Mouse (Mus musculus) C2C12 (cell line): Measurements from ENCODE around the gene Gucy2g. TPM values are rescaled to one million over a fixed set of nuclear protein-coding genes. Genes with fewer than 3 reads are reported as not detected.

Experiments used
- H3K27me3 ChIP-seq: one replicate; pipeline ENCODE4 v1.6.1; 2011; ENCODE audit not compliant: control insufficient read depth, insufficient read depth, insufficient read length
- H3K36me3 ChIP-seq: one replicate; pipeline ENCODE4 v1.6.1; 2011; ENCODE audit not compliant: control insufficient read depth, insufficient read depth
- H3K4me3 ChIP-seq: one replicate; pipeline ENCODE4 v1.5.1; 2011; ENCODE audit warnings: mild to moderate bottlenecking, control low read depth; ENCODE audit not compliant: poor library complexity, insufficient read depth, severe bottlenecking
- H3K79me2 ChIP-seq: one replicate; pipeline ENCODE4 v1.6.1; 2011; ENCODE audit not compliant: control insufficient read depth, insufficient read depth
- H3K79me3 ChIP-seq: one replicate; pipeline ENCODE4 v1.6.1; 2011; ENCODE audit warnings: low read depth, control low read depth
- H3ac ChIP-seq: one replicate; pipeline ENCODE3; 2011; ENCODE audit warnings: low read depth; ENCODE audit not compliant: control insufficient read depth, insufficient read length
- CEBPB ChIP-seq: IDR thresholded peaks from one replicate; pipeline ENCODE4 v1.6.1; 2011; ENCODE audit warnings: low read depth, mild to moderate bottlenecking, control low read depth, moderate library complexity
- CTCF ChIP-seq: IDR thresholded peaks from one replicate; pipeline ENCODE4 v1.5.1; 2011; ENCODE audit not compliant: control insufficient read depth, insufficient read depth, insufficient read length
- FOSL1 ChIP-seq: IDR thresholded peaks from one replicate; pipeline ENCODE4 v1.8.0; 2011; ENCODE audit warnings: mild to moderate bottlenecking, low read length; ENCODE audit not compliant: poor library complexity, insufficient read depth, severe bottlenecking
- MAX ChIP-seq: IDR thresholded peaks from one replicate; pipeline ENCODE4 v1.6.1; 2011; ENCODE audit warnings: mild to moderate bottlenecking, control low read depth
- MYOD1 ChIP-seq: IDR thresholded peaks from one replicate; pipeline ENCODE4 v1.6.1; 2011; ENCODE audit warnings: low read depth; ENCODE audit not compliant: control insufficient read depth, insufficient read length
- MYOG ChIP-seq: IDR thresholded peaks from one replicate; pipeline ENCODE4 v1.6.1; 2011; ENCODE audit not compliant: control insufficient read depth, insufficient read length; ENCODE audit errors: extremely low read depth
- USF1 ChIP-seq: IDR thresholded peaks from one replicate; pipeline ENCODE4 v1.6.1; 2011; ENCODE audit warnings: low read depth, mild to moderate bottlenecking, control low read depth, moderate library complexity
- polyA plus RNA-seq: library from polyadenylated mRNA; unstranded; fragments of >200 nt; fragmentation: generic; extraction: Trizol; gene quantifications from one replicate; pipeline ENCODE4 v1.2.1, GENCODE M21; 2012; ENCODE audit warnings: missing spikeins

The Gucy2g gene
- polyA plus RNA-seq, 1 experiment: 0.02 TPM

GRCm38 (mm10) chr19:55253239-55253569, 12.2 kb upstream of the Gucy2g start:
- peak overlapping the region; percentile 49 for H3K4me3 ChIP-seq
- peaks cover 42% of the 10 kb centered on the region for H3K79me2 ChIP-seq
- H3ac ChIP-seq: peak overlapping the region; percentile 97
- H3K36me3 ChIP-seq: no peaks in the 10 kb centered on the region
- TF ChIP-seq FOSL1 (no peak), MYOD1 (no peak)
- peaks cover 17% of the 10 kb centered on the region for H3K79me3 ChIP-seq
- no peaks in the 10 kb centered on the region for H3K27me3 ChIP-seq

GRCm38 (mm10) chr19:55251383-55252124, 10.5 kb upstream of the Gucy2g start, which contains the start of gene Acsl5:
Acsl5 (plus strand) TSS chr19:55251938.
- H3K79me3 ChIP-seq: peaks cover 9% of the 10 kb centered on the region
- no peak for TF ChIP-seq MYOD1
- no peak for TF ChIP-seq USF1
- TF ChIP-seq FOSL1: no peak
- no peak for TF ChIP-seq MAX
- TF ChIP-seq MYOG: no peak
- no peak for TF ChIP-seq CTCF
- TF ChIP-seq CEBPB: no peak
- no peak within 1 kb of the TSS for H3K4me3 ChIP-seq
- peaks cover 27% of the 10 kb centered on the region for H3K79me2 ChIP-seq
- no peak within 1 kb of the TSS for H3ac ChIP-seq
- H3K27me3 ChIP-seq: no peaks in the 10 kb centered on the region
- no peaks in the 10 kb centered on the region for H3K36me3 ChIP-seq

DNA sequence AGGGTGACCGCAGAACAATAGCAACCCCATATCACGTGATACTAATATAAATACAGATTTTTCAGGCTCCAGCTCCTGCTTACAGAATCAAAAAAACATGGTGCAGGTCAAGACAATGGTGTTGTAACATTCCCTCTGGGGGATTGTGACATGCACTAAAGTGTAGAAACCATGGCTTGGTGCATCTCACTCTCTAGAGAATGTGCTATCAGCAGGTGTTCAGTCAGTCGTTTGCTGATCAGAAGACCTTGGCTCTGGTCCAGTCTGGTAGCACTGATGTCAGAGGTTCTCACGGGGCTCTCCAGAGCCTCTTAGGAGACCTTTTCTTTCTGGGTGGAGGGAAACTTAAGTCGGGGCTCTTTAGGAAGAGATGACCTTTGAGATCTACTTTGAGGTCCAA, 9.4 kb upstream of the Gucy2g start:
- H3K36me3 ChIP-seq: no peaks in the 10 kb centered on the region
- no peaks in the 10 kb centered on the region for H3K27me3 ChIP-seq
- H3K79me3 ChIP-seq: peaks cover 5% of the 10 kb centered on the region
- no peak overlapping the region for H3K4me3 ChIP-seq
- H3ac ChIP-seq: no peak overlapping the region
- peaks cover 15% of the 10 kb centered on the region for H3K79me2 ChIP-seq
- TF ChIP-seq MYOG: no peak
- TF ChIP-seq USF1: no peak
- no peak for TF ChIP-seq FOSL1
- no peak for TF ChIP-seq CTCF
- no peak for TF ChIP-seq CEBPB
- no peak for TF ChIP-seq MAX
- no peak for TF ChIP-seq MYOD1

DNA sequence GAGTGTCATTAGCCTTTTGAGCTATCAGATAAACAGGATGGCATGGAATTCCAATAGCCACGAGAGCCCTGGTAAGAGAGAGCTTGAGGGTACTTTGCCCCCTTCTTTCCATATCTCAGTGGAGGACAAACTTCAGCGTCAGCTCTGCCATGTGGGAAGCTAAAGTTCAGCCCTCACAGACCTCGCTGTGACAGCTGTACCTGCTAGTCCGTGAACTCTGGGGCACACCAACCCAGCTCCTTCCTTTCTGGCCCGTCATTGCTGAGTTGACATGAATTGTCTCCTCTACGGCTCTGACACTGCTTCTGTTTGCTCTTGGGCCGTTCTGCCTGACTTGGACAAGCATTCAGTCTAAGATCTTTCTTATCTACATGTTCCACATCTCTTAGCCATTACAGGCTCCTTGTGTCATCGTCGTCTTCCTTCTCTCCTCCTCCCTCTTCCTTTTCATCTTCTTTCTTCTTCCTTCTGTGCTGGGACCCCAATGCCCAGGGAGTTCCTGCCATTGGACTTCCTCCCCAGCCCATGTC, 7.0 kb upstream of the Gucy2g start:
- H3K79me3 ChIP-seq: no peaks in the 10 kb centered on the region
- H3K27me3 ChIP-seq: no peaks in the 10 kb centered on the region
- no peak overlapping the region for H3ac ChIP-seq
- TF ChIP-seq USF1 (no peak), MYOG (no peak), MYOD1 (no peak), FOSL1 (no peak), CEBPB (no peak), CTCF (no peak), MAX (no peak)
- no peak overlapping the region for H3K4me3 ChIP-seq
- no peaks in the 10 kb centered on the region for H3K36me3 ChIP-seq
- H3K79me2 ChIP-seq: no peaks in the 10 kb centered on the region

- H3ac ChIP-seq: no peak overlapping the region
- no peaks in the 10 kb centered on the region for H3K79me3 ChIP-seq
- H3K4me3 ChIP-seq: no peak overlapping the region
- no peaks in the 10 kb centered on the region for H3K79me2 ChIP-seq
- H3K36me3 ChIP-seq: no peaks in the 10 kb centered on the region
- TF ChIP-seq MYOD1 (no peak), CTCF (no peak)
- H3K27me3 ChIP-seq: no peaks in the 10 kb centered on the region
These were observed 6.5 kb upstream of the Gucy2g start for GRCm38 (mm10) chr19:55247563-55247962.

- TF ChIP-seq MAX (no peak), USF1 (peak; percentile 64), FOSL1 (no peak), MYOD1 (peak; percentile 39), CEBPB (no peak), CTCF (peak; percentile 30), MYOG (no peak)
- Histone ChIP-seq H3K79me2 (no peaks in the 10 kb centered on the region), H3K36me3 (no peaks in the 10 kb centered on the region), H3K4me3 (no peak overlapping the region), H3ac (no peak overlapping the region), H3K79me3 (no peaks in the 10 kb centered on the region), H3K27me3 (no peaks in the 10 kb centered on the region)
These were observed 3.8 kb upstream of the Gucy2g start for GRCm38 (mm10) chr19:55244791-55245231.
